Comparison of ENCODE assay signal across 21 mouse cellular contexts in the genomic region with DNA sequence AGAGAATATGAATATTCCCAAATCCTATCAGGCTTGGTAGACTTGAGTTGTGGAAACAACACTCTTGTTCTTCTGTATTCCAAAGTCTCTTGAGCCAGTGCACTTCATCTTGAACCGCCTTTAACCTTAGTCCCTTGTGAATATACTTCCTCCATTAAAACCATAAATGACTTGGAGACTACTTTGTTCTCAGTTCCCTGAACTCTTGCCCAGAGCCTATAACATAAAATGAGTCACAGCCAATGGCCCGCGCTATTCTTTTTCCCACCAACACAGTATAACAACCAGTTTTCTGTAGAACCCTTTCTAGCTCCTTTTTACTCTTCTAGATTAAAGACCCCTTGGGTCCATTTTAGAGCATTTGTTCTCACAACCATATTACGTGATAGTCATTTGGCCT.
"Had no signal": no experiment of that assay in that cellular context is flagged by ENCODE, and none has a peak within 500 bp of the region (broad histone marks: within the 10 kb centered on the region; RNA-seq: fewer than 3 reads in every experiment).

No protein-coding gene starts in this region.

- H3K27ac ChIP-seq: hindbrain, embryonic 10.5 days; hindbrain, embryonic 12.5 days; hindbrain, embryonic 14.5 days; kidney, embryonic 15.5 days; kidney, postnatal 0 days; layer of hippocampus, adult 2 months; left cerebral cortex, adult 2 months; limb, embryonic 15.5 days; liver, embryonic 13.5 days had no signal

- DNase-seq: gastrocnemius, postnatal 25 days; kidney, adult 11 months; kidney, adult 2 months; kidney, adult 9 months; kidney, postnatal 14 days; kidney, postnatal 36 days; liver, embryonic 13.5 days had no signal

- H3K4me3 ChIP-seq: gastrocnemius, adult 2 months; heart, adult 2 months; heart, embryonic 12.5 days; hindbrain, embryonic 10.5 days; hindbrain, embryonic 12.5 days; kidney, embryonic 15.5 days; layer of hippocampus, adult 2 months; left cerebral cortex, adult 2 months; limb, embryonic 15.5 days; liver, embryonic 13.5 days had no signal

- H3K36me3 ChIP-seq: heart, embryonic 12.5 days; hindbrain, embryonic 10.5 days; hindbrain, embryonic 12.5 days; kidney, embryonic 15.5 days; limb, embryonic 15.5 days; liver, embryonic 13.5 days had no signal

- H3K27me3 ChIP-seq: heart, embryonic 12.5 days; hindbrain, embryonic 12.5 days; kidney, embryonic 15.5 days; limb, embryonic 15.5 days; liver, embryonic 13.5 days had no signal

- ATAC-seq: forebrain, embryonic 16.5 days; hindbrain, embryonic 16.5 days; inflammation-experienced regulatory T-cells, adult 6 months had no signal

- H3K4me2 ChIP-seq: heart, embryonic 12.5 days; hindbrain, embryonic 12.5 days; hindbrain, embryonic 14.5 days; kidney, embryonic 15.5 days; limb, embryonic 15.5 days; liver, embryonic 13.5 days had no signal

- H3K9me3 ChIP-seq: heart, embryonic 12.5 days; hindbrain, embryonic 12.5 days; kidney, embryonic 15.5 days; limb, embryonic 15.5 days; liver, embryonic 13.5 days had no signal

- H3K4me1 ChIP-seq: heart, embryonic 12.5 days; hindbrain, embryonic 12.5 days; liver, embryonic 13.5 days had no signal

- H3K9ac ChIP-seq: heart, embryonic 12.5 days; hindbrain, embryonic 12.5 days; hindbrain, embryonic 14.5 days; kidney, embryonic 15.5 days; limb, embryonic 15.5 days; liver, embryonic 13.5 days had no signal
